Comparison of ENCODE assay signal across 8 mouse cellular contexts in genomic region chr13:109822413-109823298, GRCm38 (mm10).
DNase-seq lines count a peak whose midpoint lies in the region; ATAC-seq lines count a peak whose summit lies in the region.

No protein-coding gene starts in this region.

- H3K9me3 ChIP-seq in forebrain, embryonic 13.5 days (replicated peaks): no peaks in the 10 kb centered on the region
- no peaks in the 10 kb centered on the region for H3K9me3 ChIP-seq in liver, embryonic 15.5 days (replicated peaks)
- H3K9me3 ChIP-seq in neural tube, embryonic 11.5 days (ENCODE audit: control insufficient read depth, low read length): no peaks in the 10 kb centered on the region
- H3K9me3 ChIP-seq in stomach, embryonic 16.5 days (replicated peaks; ENCODE audit: control insufficient read depth, low read length): no peaks in the 10 kb centered on the region

- no peaks in the 10 kb centered on the region for H3K27me3 ChIP-seq in forebrain, embryonic 13.5 days
- no peaks in the 10 kb centered on the region for H3K27me3 ChIP-seq in liver, embryonic 15.5 days
- no peaks in the 10 kb centered on the region for H3K27me3 ChIP-seq in neural tube, embryonic 11.5 days (ENCODE audit: control insufficient read depth, insufficient read depth, low read length)
- no peaks in the 10 kb centered on the region for H3K27me3 ChIP-seq in stomach, embryonic 16.5 days (ENCODE audit: control insufficient read depth, insufficient read depth, low read length)

- H3K27ac ChIP-seq in forebrain, embryonic 13.5 days: peak overlapping the region; percentile 94
- peak overlapping the region; percentile 78 for H3K27ac ChIP-seq in liver, embryonic 15.5 days (replicated peaks)
- H3K27ac ChIP-seq in neural tube, embryonic 11.5 days (ENCODE audit: low read depth, low read length): peak overlapping the region; percentile 73
- peak overlapping the region; percentile 93 for H3K27ac ChIP-seq in stomach, embryonic 16.5 days (ENCODE audit: low read length)

- H3K36me3 ChIP-seq in forebrain, embryonic 13.5 days (ENCODE audit: poor library complexity, severe bottlenecking): no peaks in the 10 kb centered on the region
- no peaks in the 10 kb centered on the region for H3K36me3 ChIP-seq in liver, embryonic 15.5 days (replicated peaks)
- H3K36me3 ChIP-seq in neural tube, embryonic 11.5 days (ENCODE audit: control insufficient read depth, insufficient read depth, low read length): no peaks in the 10 kb centered on the region
- H3K36me3 ChIP-seq in stomach, embryonic 16.5 days (ENCODE audit: control insufficient read depth, insufficient read depth, low read length): no peaks in the 10 kb centered on the region

- H3K9ac ChIP-seq in forebrain, embryonic 13.5 days: peak overlapping the region; percentile 49
- H3K9ac ChIP-seq in liver, embryonic 15.5 days: peak overlapping the region; percentile 47
- H3K9ac ChIP-seq in neural tube, embryonic 11.5 days (ENCODE audit: low read length): peak overlapping the region; percentile 20
- peak overlapping the region; percentile 67 for H3K9ac ChIP-seq in stomach, embryonic 16.5 days (ENCODE audit: low read length)

- peak; percentile 84 for DNase-seq in ES-CJ7 (ENCODE audit: low read depth, low spot score)
- DNase-seq in heart, postnatal 10 days: peak; percentile 97
- peak; percentile 95 to 96 for DNase-seq in kidney, postnatal 4 days
- DNase-seq in neural tube, embryonic 11.5 days (ENCODE audit: low spot score): peak; percentile 94

- peak overlapping the region; percentile 58 for H3K4me2 ChIP-seq in forebrain, embryonic 13.5 days
- H3K4me2 ChIP-seq in liver, embryonic 15.5 days: peak overlapping the region; percentile 69
- H3K4me2 ChIP-seq in neural tube, embryonic 11.5 days (ENCODE audit: low read depth): peak overlapping the region; percentile 45
- H3K4me2 ChIP-seq in stomach, embryonic 16.5 days (ENCODE audit: low read depth, low read length): peak overlapping the region; percentile 55

- H3K4me1 ChIP-seq in forebrain, embryonic 13.5 days: peaks cover 42% of the 10 kb centered on the region
- H3K4me1 ChIP-seq in liver, embryonic 15.5 days (replicated peaks): peaks cover 46% of the 10 kb centered on the region
- peaks cover 21% of the 10 kb centered on the region for H3K4me1 ChIP-seq in neural tube, embryonic 11.5 days (ENCODE audit: control insufficient read depth, insufficient read depth, low read length)
- peaks cover 30% of the 10 kb centered on the region for H3K4me1 ChIP-seq in stomach, embryonic 16.5 days (ENCODE audit: control insufficient read depth, insufficient read depth, low read length)

- intact Hi-C loops in heart, postnatal 10 days (cut with DNase I): loop anchor here (1.0 kb wide), 2 partner anchors 46 to 80 kb away; no protein-coding TSS in a partner anchor

- peak overlapping the region; percentile 30 for H3K4me3 ChIP-seq in forebrain, embryonic 13.5 days
- peak overlapping the region; percentile 42 for H3K4me3 ChIP-seq in liver, embryonic 15.5 days (replicated peaks)
- 0 out of 2 replicates have a peak overlapping the region, but pooled peaks have one; percentile 12 for H3K4me3 ChIP-seq in neural tube, embryonic 11.5 days (ENCODE audit: low read depth, low read length)
- H3K4me3 ChIP-seq in stomach, embryonic 16.5 days (replicated peaks; ENCODE audit: low read length): peak overlapping the region; percentile 46

- peak; percentile 95 for ATAC-seq in cerebellum, adult (ENCODE audit: insufficient number of reproducible peaks, low FRiP score, low TSS enrichment)
- ATAC-seq in forebrain, embryonic 13.5 days: peak; percentile 97
- ATAC-seq in liver, embryonic 15.5 days (ENCODE audit: insufficient read depth): peak; percentile 92
- peak; percentile 95 for ATAC-seq in neural tube, embryonic 11.5 days (ENCODE audit: insufficient read depth, low FRiP score, low TSS enrichment)
- ATAC-seq in stomach, embryonic 16.5 days (ENCODE audit: insufficient read depth, low FRiP score): peak; percentile 95

- under 1% methylated on average over 15 of the region's 15 CpGs for WGBS in forebrain, embryonic 13.5 days
- WGBS in liver, embryonic 15.5 days (ENCODE audit: insufficient replicate concordance): under 1% methylated on average over 15 of the region's 15 CpGs
- under 1% methylated on average over 15 of the region's 15 CpGs for WGBS in neural tube, embryonic 11.5 days
- WGBS in stomach, embryonic 16.5 days: under 1% methylated on average over 15 of the region's 15 CpGs

Comparison
In these comparisons a context has a peak if more than half of its experiments do, and no peak if none do; other contexts are left out.
1. Peak in every context shown above with its lines: DNase-seq, ATAC-seq, H3K4me3 ChIP-seq and H3K27ac ChIP-seq.